Mouse (Mus musculus) cerebellum, postnatal 10 days (tissue): ENCODE data around the gene Etfbkmt.
A peak's percentile ranks its signal among the peaks of the same experiment; 100 is the strongest.
"Not testable (repeated sequence)": the region's sequence is repeated elsewhere in the genome, so short reads cannot be mapped to it uniquely, and the experiment has no call there.

Experiments used
- DNase-seq, 2 experiments: peaks; one replicate each; pipeline ENCODE4 v3.0.0; 2021; ENCODE audit warnings: mixed read lengths in 2 of 2

Etfbkmt gene

GRCm38 (mm10) chr6:149134391-149135150 lies 5.1 kb upstream of the Etfbkmt start:
- DNase-seq: no peak

GRCm38 (mm10) chr6:149135631-149136030 lies 4.0 kb upstream of the Etfbkmt start:
- no peak for DNase-seq

- no peak for DNase-seq
Observed at GRCm38 (mm10) chr6:149137936-149138335, 1.7 kb upstream of the Etfbkmt start.

- no peak for DNase-seq
Observed at GRCm38 (mm10) chr6:149139011-149139410, 638 bp upstream of the Etfbkmt start.

GRCm38 (mm10) chr6:149141393-149142173 lies 1.9 kb downstream of the Etfbkmt start:
- peak; percentile 82 to 86 for DNase-seq

GRCm38 (mm10) chr6:149145143-149145542 lies 5.5 kb downstream of the Etfbkmt start:
- DNase-seq: no peak

GRCm38 (mm10) chr6:149148436-149149229 lies 9.0 kb downstream of the Etfbkmt start:
- no peak for DNase-seq

- no peak for DNase-seq
Observed at GRCm38 (mm10) chr6:149152119-149152518, 12.5 kb downstream of the Etfbkmt start.

GRCm38 (mm10) chr6:149153473-149154115 lies 13.9 kb downstream of the Etfbkmt start:
- no peak for DNase-seq

- no peak for DNase-seq
Observed at GRCm38 (mm10) chr6:149154116-149155030, 14.7 kb downstream of the Etfbkmt start.

GRCm38 (mm10) chr6:149155031-149155841 lies 15.6 kb downstream of the Etfbkmt start:
- peak; percentile 11 to 19 for DNase-seq

- not testable (repeated sequence) for DNase-seq
Observed at GRCm38 (mm10) chr6:149167038-149167437, 27.4 kb downstream of the Etfbkmt start.

GRCm38 (mm10) chr6:149167672-149168071 lies 28.0 kb downstream of the Etfbkmt start:
- DNase-seq: no peak

GRCm38 (mm10) chr6:149168436-149168835 lies 28.8 kb downstream of the Etfbkmt start:
- no peak for DNase-seq

- not testable (repeated sequence) for DNase-seq
Observed at GRCm38 (mm10) chr6:149169965-149170364, 30.3 kb downstream of the Etfbkmt start.

GRCm38 (mm10) chr6:149173831-149174625 lies 34.4 kb downstream of the Etfbkmt start:
- DNase-seq: peak; percentile 12 to 38

- DNase-seq: peak; percentile 81 to 84
Observed at GRCm38 (mm10) chr6:149174932-149175570, 35.4 kb downstream of the Etfbkmt start.

GRCm38 (mm10) chr6:149179064-149179463 lies 39.4 kb downstream of the Etfbkmt start:
- no peak for DNase-seq

GRCm38 (mm10) chr6:149184007-149184406 lies 44.4 kb downstream of the Etfbkmt start:
- DNase-seq: no peak
